Mouse (Mus musculus): ENCODE measurements around the gene 3830406C13Rik.

3830406C13Rik gene

DNA sequence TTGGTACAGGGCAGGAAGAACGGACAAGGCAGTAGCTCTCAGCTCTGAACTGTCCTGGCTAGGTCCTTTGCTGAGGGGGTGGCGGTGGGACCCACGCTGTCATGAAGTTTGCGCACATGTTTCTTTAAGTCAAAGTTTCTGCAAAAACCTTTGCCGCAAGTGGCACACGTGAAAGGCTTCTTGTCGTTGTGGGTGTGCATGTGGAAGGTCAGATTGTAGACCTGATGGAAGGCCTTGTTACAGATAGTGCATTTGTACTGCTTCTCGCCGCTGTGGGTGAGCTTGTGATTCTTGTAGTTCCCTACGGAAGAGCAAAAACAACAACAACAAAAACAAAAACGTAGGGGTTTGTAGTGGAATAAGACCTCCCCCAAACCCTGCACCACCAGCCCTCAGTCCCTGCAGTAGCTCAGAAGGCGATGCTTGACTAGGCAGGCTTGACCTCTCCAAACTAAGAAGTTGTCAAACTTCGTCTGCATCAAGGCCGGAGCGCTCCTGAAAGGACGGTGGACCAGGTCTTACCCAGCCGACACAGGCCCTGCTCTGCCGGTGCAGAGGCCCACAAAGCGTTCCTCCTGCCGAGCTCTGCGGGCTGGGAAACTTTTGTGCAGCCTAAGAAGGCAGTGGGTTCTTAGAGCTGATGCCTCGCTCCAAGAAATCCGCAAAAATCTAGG, 58.6 kb downstream of the 3830406C13Rik start:
- DNase-seq (ENCODE audit: low read depth, low spot score): no peak

DNA sequence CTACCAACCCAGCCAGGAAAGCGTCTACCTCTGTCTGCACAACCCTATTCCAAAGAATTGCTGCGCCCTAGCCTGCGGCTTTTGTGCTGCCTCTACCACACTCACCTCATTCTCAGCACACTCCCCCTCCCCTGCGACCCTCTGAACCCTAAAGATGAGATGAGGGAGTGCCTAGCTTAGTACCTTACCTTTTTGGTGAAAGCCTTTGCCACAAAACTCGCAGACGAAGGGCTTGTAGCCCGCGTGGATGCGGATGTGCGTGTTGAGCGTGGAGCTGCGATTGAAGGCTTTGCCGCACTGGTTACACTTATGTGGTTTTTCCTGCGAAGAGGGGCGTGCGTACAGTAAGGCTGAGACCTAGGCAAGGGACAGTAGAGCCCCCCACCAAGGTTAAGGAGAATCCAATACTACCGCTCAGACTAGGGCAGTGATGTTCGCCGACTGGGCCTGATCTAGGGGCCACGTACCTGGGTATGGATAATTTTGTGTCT, 59.5 kb downstream of the 3830406C13Rik start:
- no peak for DNase-seq (ENCODE audit: low read depth, low spot score)

DNA sequence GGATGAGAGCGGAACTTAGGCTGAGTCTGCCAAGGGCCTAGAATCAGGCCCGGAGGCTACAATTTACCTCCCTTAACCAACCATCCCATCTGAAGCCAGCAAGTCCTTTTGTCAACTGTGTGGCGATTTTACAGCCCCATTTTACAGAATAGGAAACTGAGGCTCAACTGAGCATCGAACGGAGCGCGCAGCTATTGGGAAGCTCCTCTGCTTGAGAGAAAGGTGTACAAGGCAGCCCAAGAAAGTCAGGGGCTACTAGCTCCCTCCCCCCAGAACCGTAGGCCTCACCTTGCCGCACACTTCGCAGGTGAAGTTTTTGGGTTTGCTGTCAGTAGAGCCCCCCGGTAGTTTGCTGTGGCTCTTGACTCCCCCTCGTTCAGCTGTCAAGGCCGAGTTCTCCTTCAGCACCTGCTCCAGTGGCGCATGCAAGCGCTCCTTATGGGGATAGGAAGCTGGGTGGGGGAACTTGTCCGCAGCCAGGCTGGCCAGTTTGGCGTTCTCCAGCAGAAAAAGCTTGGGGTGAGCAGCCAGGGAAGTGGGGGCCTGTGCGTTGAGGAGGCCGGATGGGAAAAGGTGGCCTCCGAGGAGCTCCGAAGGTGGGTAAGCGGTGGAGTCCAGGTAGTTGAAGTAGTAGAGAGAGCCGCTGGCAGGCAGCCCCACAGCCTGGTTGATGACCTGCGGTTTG, 60.2 kb downstream of the 3830406C13Rik start:
- no peak for DNase-seq (ENCODE audit: low read depth, low spot score)

DNA sequence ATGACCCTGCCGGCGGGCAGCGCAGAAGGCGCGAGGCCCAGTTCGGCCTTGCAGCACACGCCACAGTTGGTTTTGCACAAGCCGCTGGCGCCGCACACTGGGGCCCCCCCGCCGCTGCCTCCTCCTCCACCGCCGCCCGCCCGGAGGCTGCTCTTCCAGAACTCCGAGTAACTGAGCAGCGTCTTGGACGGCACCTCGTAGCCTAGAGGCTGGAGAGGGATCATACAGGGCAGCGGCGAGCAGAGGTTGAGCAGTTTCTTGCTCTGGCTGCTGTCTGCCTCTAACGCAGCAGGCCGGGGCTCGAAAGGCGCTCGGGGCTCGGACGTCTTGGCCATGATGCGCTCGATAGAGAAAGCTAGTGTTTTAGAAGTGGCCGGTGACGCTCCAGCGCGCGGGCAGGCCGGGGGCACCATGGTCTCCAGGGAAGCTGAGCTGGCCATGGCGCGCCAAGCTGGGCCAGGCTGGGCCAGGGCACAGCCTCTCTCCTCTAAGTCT, 60.8 kb downstream of the 3830406C13Rik start:
- no peak for DNase-seq (ENCODE audit: low read depth, low spot score)

DNA sequence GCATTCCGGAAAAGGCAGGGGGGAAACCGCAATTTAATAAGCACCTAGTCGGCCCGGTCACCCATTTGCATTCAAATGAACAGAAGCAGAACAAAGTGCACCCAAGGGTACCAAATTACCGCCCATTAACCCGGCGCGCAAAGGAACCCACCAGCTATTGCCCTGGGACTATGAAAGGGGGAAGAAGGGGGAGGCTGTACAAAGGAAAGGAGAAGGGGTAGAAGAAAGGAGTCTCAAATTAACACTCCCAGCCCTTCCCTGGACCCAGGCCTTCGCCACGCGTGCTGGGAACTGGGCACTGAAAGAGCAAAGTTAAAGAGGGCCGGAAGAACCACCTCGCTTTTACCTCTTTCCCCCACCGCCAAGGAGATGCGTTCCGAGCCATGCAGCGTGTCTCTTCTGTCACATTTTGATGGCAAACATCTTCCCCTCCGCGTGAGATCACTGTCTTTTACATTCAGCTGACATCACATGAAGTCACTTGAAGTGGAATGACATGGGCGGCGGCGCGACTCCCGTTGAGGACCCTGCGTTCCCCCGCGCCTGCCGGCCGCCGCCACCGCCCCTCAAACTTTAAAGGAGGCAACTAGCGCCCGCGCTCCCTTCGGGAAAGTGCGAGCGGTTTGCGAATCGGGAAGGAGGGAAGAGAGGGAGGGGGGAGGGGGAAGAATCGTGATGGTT, 61.4 kb downstream of the 3830406C13Rik start:
- DNase-seq (ENCODE audit: low read depth, low spot score): no peak

DNA sequence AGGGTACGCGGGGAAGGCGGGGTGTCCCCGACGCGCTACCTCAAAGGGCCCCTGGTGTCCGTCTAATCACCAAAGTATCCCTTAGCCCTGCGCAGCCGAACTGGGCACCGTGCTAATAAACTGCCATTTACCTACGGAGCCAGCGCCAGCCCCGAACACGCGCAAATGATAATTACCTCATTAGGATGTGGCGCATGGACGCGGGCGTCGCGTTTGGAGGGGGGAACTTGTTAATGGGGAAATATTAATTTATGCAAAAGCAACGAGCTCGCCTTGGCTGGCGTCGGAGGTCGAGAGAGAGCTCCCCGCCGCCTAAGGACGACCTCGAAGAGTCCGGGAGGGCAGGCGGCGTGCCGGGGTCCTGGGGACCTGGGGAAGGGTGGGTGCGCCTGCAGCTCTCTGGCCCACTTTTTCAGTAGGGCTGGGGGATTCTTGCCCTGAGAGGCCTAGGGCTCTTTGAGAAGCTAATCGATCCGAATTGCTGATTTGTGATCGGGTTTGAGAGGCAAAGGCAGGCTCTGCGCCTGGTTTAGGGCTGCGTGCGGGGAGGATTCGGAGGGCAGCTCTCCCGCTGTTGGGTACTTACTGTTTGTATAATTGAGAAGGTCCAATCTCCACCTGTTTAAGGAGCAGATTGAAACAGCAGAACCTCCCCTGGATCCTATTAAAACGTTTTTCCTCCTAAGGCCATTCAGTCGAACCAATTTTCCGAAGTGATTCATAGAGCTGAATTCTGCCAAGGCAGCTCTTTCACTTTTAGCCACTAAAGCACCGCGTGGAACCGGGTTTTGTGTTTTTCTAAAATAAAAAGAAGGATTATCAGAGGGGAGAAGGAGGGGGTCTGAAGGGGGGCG, 62.3 kb downstream of the 3830406C13Rik start:
- DNase-seq (ENCODE audit: low read depth, low spot score): no peak

DNA sequence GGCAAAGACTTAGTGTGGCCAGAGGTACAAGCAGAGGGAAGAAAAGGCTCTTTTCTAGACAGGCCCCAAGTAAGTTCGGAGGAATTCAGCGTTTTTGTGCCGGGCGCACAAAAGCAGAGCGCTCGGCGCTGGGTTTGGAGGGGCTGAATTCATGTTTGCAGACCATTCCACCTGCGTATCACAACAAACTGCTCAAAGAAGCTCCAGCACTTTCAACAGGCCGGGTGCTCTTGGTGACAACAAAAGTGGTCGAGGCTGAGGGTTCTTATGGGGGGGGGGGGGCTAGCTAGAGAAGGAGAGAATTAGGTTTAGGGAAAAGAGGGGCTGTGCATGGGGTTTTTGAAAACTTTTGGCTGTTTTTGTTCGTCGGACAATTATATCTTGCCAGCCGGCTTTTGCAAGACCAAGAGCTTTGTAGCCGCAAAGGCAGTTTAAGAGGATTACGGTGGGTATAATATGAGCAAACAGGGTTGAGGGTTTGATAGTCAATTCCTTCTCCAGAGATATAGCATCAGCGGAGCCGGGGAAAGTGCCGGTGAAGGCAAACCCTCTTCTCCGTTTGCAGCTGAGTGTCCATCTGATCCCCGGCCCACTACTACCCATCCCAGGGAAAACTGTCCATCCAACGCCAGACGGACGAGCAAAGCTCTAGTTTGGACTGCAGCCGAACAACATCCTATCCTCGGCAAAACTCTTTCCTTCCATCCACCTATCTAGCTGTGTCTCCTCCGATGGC, 63.1 kb downstream of the 3830406C13Rik start:
- no peak for DNase-seq (ENCODE audit: low read depth, low spot score)

DNA sequence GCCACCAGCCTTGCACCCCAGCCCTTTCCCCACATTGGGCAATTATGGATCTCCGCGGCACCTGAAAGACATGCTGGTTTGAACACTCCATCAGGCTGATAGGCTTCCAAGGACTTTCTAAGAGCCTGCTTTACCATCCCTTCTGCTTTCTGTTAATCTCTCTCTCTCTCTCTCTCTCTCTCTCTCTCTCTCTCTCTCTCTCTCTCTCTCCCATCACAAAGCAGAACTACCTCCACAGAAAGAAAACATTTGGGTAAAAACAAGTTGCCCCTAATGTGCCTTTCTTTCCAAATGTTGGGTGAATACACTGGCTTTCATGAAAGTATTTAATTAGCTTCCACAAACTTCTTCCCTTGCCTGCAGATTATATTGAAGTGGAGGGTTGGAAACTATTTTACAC, 64.1 kb downstream of the 3830406C13Rik start, which contains the start of gene Fezf2:
Gene Fezf2 (minus strand): TSS at position 101 of the 400 bp plus-strand sequence.
- no peak for DNase-seq (ENCODE audit: low read depth, low spot score)

DNA sequence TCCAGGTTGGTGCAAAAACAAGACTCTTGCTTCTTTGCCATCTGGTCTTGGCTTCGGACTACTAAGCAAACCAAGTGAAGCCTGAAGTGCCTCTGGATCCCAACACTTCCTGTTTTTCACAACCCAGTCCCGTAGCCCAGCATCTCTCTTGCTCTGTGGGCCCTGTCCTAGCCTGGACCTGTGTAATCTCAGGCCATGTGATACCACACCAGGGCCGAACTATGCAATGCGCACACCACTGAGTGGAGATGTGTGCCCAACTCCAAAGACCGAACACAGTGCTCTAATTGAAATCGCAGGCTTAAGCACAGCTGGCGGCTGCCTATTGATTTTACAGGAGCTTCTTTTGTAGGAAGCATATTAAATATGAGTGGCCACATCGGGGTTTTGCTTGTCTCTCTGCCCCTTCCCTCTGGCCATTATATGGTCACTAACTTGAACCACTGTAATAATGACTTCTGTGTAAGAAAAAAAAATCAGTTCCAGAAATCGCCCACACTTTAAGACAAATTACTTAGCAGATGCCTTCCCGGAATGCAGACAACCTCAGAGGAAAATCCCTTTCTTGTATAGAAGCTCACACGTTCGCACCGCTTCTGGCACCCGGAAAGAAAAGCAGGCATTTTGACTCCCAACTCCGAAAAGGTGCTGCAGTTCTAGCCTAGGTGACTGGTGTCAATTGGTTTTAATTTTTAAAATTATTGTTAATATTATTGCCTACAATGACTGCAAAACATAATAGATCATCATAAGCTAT, 65.5 kb downstream of the 3830406C13Rik start:
- no peak for DNase-seq (ENCODE audit: low read depth, low spot score)

DNA sequence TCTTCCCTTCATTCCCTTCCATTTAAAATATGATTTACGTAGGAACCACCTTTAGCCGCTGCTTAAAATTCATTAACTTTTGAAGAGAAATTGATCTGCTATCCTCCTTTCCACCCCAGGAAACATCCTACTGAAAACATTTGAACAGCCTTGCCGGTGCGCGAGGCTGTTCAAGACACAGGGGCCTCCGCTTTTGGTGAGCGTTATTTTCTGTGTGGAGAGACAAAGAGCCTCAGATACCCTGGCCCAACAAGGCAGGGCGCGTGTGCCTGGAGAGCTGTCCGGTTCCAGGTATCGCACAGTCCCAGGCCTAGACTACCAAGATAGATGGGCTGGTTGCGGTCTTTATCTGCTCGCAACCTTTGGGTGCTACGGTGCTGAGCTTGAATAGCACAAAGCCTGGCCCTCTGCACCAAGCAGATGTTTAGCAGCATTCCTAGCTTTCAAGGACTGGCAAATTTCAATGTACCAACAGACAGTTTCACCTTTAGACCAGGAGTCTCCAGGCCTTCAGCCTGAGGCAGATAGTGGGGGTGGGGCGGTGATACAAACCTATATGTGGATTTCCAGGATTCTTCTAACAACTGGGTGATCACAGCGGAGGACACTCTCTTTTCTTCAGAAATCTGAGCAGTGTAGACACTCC, 66.4 kb downstream of the 3830406C13Rik start:
- no peak for DNase-seq (ENCODE audit: low read depth, low spot score)

Data from brain, adult 2 months (tissue).